Mouse (Mus musculus) midbrain, embryonic 15.5 days (tissue): ENCODE data around the gene Apoa4. TPM values are rescaled to one million over a fixed set of nuclear protein-coding genes. Genes with fewer than 3 reads are reported as not detected.

ENCODE experiments used
- ATAC-seq: fragments of 200-750 bp; cut with Nextera tagmentation; replicated peaks from 2 replicates; pipeline ENCODE4 v1.8.0; 2017; ENCODE audit warnings: moderate TSS enrichment
- H3K27ac ChIP-seq: fragments of 300-500 bp; sonication (generic); 2 replicates; pipeline ENCODE4 v1.5.1; 2015; ENCODE audit warnings: mild to moderate bottlenecking, inconsistent platforms
- H3K27me3 ChIP-seq: fragments of 300-500 bp; sonication (generic); replicated peaks from 2 replicates; pipeline ENCODE4 v1.6.1; 2015; ENCODE audit warnings: inconsistent platforms
- H3K36me3 ChIP-seq: fragments of 300-500 bp; sonication (generic); replicated peaks from 2 replicates; pipeline ENCODE4 v1.6.1; 2015; ENCODE audit warnings: inconsistent platforms
- H3K4me1 ChIP-seq: fragments of 300-500 bp; sonication (generic); 2 replicates; pipeline ENCODE4 v1.6.1; 2015; ENCODE audit warnings: inconsistent platforms
- H3K4me2 ChIP-seq: fragments of 300-500 bp; sonication (generic); 2 replicates; pipeline ENCODE4 v1.6.1; 2015; ENCODE audit warnings: inconsistent platforms, mild to moderate bottlenecking, moderate library complexity
- H3K4me3 ChIP-seq: fragments of 300-500 bp; sonication (generic); 2 replicates; pipeline ENCODE4 v1.5.1; 2015; ENCODE audit warnings: mild to moderate bottlenecking, inconsistent platforms
- H3K9ac ChIP-seq: fragments of 300-500 bp; sonication (generic); 2 replicates; pipeline ENCODE4 v1.6.1; 2015; ENCODE audit warnings: mild to moderate bottlenecking, inconsistent platforms
- H3K9me3 ChIP-seq: fragments of 300-500 bp; sonication (generic); 2 replicates; pipeline ENCODE4 v1.6.1; 2016; ENCODE audit warnings: inconsistent platforms
- WGBS: fragments of 180-500 bp; shearing (Covaris S2); methylation state at CpG from one replicate; pipeline ENCODE4 v1.1.7; 2015; ENCODE audit warnings: mixed read lengths; 5-methylcytosine and 5-hydroxymethylcytosine counted together
- polyA plus RNA-seq: library from polyadenylated mRNA; unstranded; fragments of >200 nt; fragmentation: Nextera tagmentation; extraction: Ambion mirVana; gene quantifications from 2 replicates; pipeline ENCODE4 v1.2.1, GENCODE M21; 2015

Gene Apoa4
- polyA plus RNA-seq, result 1.0 TPM in 1 of 2 replicates, not detected in the other

GRCm38 (mm10) chr9:46240526-46241153 lies at the start of gene Apoa4:
TSS of gene Apoa4 (plus strand) at chr9:46240696.
- 65% methylated on average over 7 of the region's 7 CpGs for WGBS
- H3K27me3 ChIP-seq, result no peaks in the 10 kb centered on the region
- H3K27ac ChIP-seq, result no peak within 1 kb of the TSS
- no peak for ATAC-seq
- no peaks in the 10 kb centered on the region for H3K4me1 ChIP-seq
- no peak within 1 kb of the TSS for H3K4me2 ChIP-seq
- H3K36me3 ChIP-seq, result no peaks in the 10 kb centered on the region
- no peak within 1 kb of the TSS for H3K9ac ChIP-seq
- no peaks in the 10 kb centered on the region for H3K9me3 ChIP-seq
- no peak within 1 kb of the TSS for H3K4me3 ChIP-seq

- Histone ChIP-seq H3K27ac (no peak overlapping the region), H3K4me1 (0 out of 2 replicates have a peak, but pooled peaks cover 4% of the 10 kb centered on the region), H3K27me3 (no peaks in the 10 kb centered on the region), H3K4me2 (no peak overlapping the region), H3K4me3 (no peak overlapping the region), H3K9me3 (no peaks in the 10 kb centered on the region), H3K9ac (no peak overlapping the region), H3K36me3 (peaks cover 5% of the 10 kb centered on the region; the same call in 1 of the 2 replicates)
- ATAC-seq, result no peak
- WGBS, result 74% methylated on average over 8 of the region's 8 CpGs
Observed at GRCm38 (mm10) chr9:46191234-46191633, 49.3 kb upstream of the Apoa4 start.

GRCm38 (mm10) chr9:46191644-46192043 lies 48.9 kb upstream of the Apoa4 start:
- no peak overlapping the region for H3K4me3 ChIP-seq
- no peak for ATAC-seq
- WGBS, result 17% methylated on average over 1 of the region's 1 CpGs
- H3K9ac ChIP-seq, result no peak overlapping the region
- H3K27ac ChIP-seq, result no peak overlapping the region
- 0 out of 2 replicates have a peak, but pooled peaks cover 4% of the 10 kb centered on the region for H3K4me1 ChIP-seq
- peaks cover 5% of the 10 kb centered on the region; the same call in 1 of the 2 replicates for H3K36me3 ChIP-seq
- no peaks in the 10 kb centered on the region for H3K27me3 ChIP-seq
- no peaks in the 10 kb centered on the region for H3K9me3 ChIP-seq
- no peak overlapping the region for H3K4me2 ChIP-seq

DNA sequence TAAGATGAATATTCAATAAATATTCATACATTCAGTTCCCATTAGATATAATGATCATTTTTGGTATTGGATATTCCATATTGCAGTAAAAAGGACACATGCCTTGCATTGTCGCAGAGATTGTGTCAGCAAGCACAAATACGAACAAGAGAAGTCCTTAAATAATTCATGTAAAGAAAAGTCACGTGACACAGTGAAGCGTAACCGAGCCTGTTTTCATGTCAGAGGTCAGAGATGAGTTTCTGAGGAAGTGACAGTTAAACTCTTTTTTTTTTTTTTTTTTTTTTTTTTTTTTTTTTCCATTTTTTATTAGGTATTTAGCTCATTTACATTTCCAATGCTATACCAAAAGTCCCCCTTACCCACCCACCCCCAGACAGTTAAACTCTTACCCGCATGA lies 47.9 kb upstream of the Apoa4 start:
- no peaks in the 10 kb centered on the region for H3K9me3 ChIP-seq
- 0 out of 2 replicates have a peak, but pooled peaks cover 4% of the 10 kb centered on the region for H3K4me1 ChIP-seq
- H3K36me3 ChIP-seq, result peaks cover 5% of the 10 kb centered on the region; the same call in 1 of the 2 replicates
- H3K4me2 ChIP-seq, result no peak overlapping the region
- H3K27ac ChIP-seq, result no peak overlapping the region
- no peaks in the 10 kb centered on the region for H3K27me3 ChIP-seq
- WGBS, result 58% methylated on average over 6 of the region's 6 CpGs
- no peak for ATAC-seq
- H3K9ac ChIP-seq, result no peak overlapping the region
- H3K4me3 ChIP-seq, result no peak overlapping the region

DNA sequence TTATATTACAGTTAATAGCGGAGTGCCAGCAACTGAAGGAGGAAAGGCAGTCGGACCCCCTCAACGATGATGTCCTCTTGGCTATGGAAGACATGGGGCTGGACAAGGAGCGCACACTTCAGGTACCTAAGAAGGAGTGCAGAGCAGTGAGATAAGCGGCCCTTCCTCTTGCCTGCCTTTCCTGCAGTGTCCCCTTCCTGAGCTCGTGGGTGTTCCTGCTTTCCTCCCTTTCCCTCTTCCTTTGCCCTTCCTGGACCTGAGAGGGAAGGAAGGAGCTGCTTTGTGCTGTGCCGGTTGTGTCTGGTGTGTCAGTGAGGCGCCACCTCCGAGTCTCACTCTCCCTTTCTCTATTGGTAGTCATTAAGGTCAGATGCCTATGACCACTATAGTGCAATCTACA lies 45.7 kb upstream of the Apoa4 start:
- no peak overlapping the region for H3K4me2 ChIP-seq
- H3K9ac ChIP-seq, result no peak overlapping the region
- no peak for ATAC-seq
- no peak overlapping the region for H3K27ac ChIP-seq
- 95% methylated on average over 8 of the region's 9 CpGs for WGBS
- no peaks in the 10 kb centered on the region for H3K9me3 ChIP-seq
- peaks cover 15% of the 10 kb centered on the region for H3K36me3 ChIP-seq
- no peaks in the 10 kb centered on the region for H3K27me3 ChIP-seq
- no peaks in the 10 kb centered on the region for H3K4me1 ChIP-seq
- H3K4me3 ChIP-seq, result no peak overlapping the region

GRCm38 (mm10) chr9:46196699-46197169 lies 43.8 kb upstream of the Apoa4 start:
- H3K4me3 ChIP-seq, result no peak overlapping the region
- H3K9ac ChIP-seq, result no peak overlapping the region
- 84% methylated on average over 12 of the region's 12 CpGs for WGBS
- H3K27ac ChIP-seq, result no peak overlapping the region
- H3K4me1 ChIP-seq, result no peaks in the 10 kb centered on the region
- H3K4me2 ChIP-seq, result no peak overlapping the region
- H3K36me3 ChIP-seq, result peaks cover 15% of the 10 kb centered on the region
- ATAC-seq, result no peak
- H3K27me3 ChIP-seq, result no peaks in the 10 kb centered on the region
- H3K9me3 ChIP-seq, result no peaks in the 10 kb centered on the region

- Histone ChIP-seq H3K9me3 (no peaks in the 10 kb centered on the region), H3K27me3 (no peaks in the 10 kb centered on the region), H3K4me3 (no peak overlapping the region), H3K36me3 (peaks cover 20% of the 10 kb centered on the region), H3K4me1 (no peaks in the 10 kb centered on the region), H3K27ac (no peak overlapping the region), H3K4me2 (no peak overlapping the region), H3K9ac (no peak overlapping the region)
- 87% methylated on average over 9 of the region's 9 CpGs for WGBS
- ATAC-seq, result no peak
Observed at GRCm38 (mm10) chr9:46198461-46198860, 42.0 kb upstream of the Apoa4 start.

DNA sequence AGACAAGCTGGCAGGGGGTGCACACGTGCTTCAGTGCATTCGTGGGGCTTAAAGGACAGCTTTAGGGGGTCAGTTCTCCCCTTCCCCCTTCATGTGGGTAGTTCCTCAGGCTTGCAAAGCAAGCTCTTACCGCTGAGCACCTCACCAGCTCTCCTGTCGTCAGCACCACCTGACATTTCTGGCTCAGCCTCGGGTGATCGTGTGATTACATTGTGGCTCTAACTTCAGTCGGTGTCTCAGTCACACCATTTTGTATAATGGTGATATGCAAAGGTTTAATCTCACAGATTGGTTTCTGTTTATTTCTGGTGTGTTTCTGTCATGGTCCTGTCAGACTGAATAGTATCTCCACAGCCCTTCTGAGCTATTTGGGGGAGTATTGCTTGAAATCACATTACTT lies 41.6 kb upstream of the Apoa4 start:
- Histone ChIP-seq H3K4me3 (no peak overlapping the region), H3K27me3 (no peaks in the 10 kb centered on the region), H3K4me2 (no peak overlapping the region), H3K27ac (no peak overlapping the region), H3K36me3 (peaks cover 20% of the 10 kb centered on the region), H3K9ac (no peak overlapping the region), H3K4me1 (no peaks in the 10 kb centered on the region), H3K9me3 (no peaks in the 10 kb centered on the region)
- no peak for ATAC-seq
- 88% methylated on average over 7 of the region's 7 CpGs for WGBS

DNA sequence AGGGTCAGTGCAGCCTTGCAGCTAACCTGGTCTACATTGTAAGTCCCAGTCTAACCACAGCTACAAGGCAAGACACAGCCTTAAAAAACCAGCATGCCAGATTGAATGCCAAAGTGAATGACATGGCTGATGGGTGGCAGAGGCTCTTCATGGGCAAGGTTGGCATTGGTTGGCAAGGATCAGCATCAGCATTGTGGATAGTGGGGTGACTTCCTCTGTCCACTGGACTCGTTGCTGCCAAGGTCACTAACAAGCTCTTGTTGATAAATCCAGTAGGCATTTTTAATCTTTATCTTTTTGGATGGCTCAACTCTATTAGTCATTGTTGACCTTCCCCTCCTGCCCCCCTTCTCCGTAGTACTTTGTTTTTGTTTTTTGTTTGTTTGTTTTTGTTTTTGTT lies 40.9 kb upstream of the Apoa4 start:
- 91% methylated on average over 2 of the region's 2 CpGs for WGBS
- no peak overlapping the region for H3K27ac ChIP-seq

DNA sequence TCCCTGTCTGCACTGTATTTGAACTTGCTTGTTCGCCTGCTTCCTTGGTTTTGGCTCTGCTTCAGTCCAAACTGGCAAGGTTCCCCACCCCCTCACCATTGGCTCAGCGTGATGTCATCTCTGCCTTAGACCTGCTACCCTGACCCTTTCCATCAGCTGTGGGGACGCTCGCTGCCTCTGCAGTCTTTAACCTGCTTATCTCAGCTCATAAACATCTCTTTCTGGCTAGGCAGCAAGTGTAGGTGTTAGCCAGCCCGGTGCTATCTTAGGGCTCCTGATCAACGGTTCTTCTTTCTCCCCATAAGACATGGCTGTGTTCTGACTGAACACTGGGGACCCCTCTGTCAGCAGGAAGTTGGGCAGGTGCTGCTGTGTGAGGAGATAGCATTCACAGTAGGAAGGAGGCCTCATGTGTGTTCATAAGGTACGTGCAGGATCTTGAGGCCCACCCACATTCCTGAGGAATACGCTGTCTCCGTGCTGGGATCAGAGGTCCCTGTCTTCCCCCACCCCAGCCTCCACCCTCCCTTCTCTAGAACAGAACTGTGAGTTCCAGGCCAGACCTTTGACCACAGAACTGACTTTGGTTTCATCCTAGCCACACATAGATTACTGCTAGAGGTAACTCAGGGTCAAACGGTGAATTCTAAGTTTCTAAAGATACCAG lies 33.5 kb upstream of the Apoa4 start:
- no peaks in the 10 kb centered on the region for H3K9me3 ChIP-seq
- no peaks in the 10 kb centered on the region for H3K27me3 ChIP-seq
- ATAC-seq, result no peak
- H3K4me3 ChIP-seq, result no peak overlapping the region
- H3K36me3 ChIP-seq, result peaks cover 22% of the 10 kb centered on the region
- no peak overlapping the region for H3K27ac ChIP-seq
- WGBS, result 92% methylated on average over 10 of the region's 10 CpGs
- no peaks in the 10 kb centered on the region for H3K4me1 ChIP-seq
- H3K9ac ChIP-seq, result no peak overlapping the region
- H3K4me2 ChIP-seq, result no peak overlapping the region

More for the DNA sequence above, 40.9 kb upstream of the Apoa4 start:
- no peaks in the 10 kb centered on the region for H3K4me1 ChIP-seq
- H3K27me3 ChIP-seq, result no peaks in the 10 kb centered on the region
- H3K36me3 ChIP-seq, result peaks cover 25% of the 10 kb centered on the region
- H3K9me3 ChIP-seq, result no peaks in the 10 kb centered on the region
- H3K4me2 ChIP-seq, result no peak overlapping the region
- no peak for ATAC-seq
- H3K9ac ChIP-seq, result no peak overlapping the region
- H3K4me3 ChIP-seq, result no peak overlapping the region

- Histone ChIP-seq H3K36me3 (peaks cover 24% of the 10 kb centered on the region), H3K4me3 (no peak overlapping the region), H3K9me3 (no peaks in the 10 kb centered on the region), H3K27ac (no peak overlapping the region), H3K9ac (no peak overlapping the region), H3K4me1 (no peaks in the 10 kb centered on the region), H3K27me3 (no peaks in the 10 kb centered on the region), H3K4me2 (no peak overlapping the region)
- 95% methylated on average over 6 of the region's 6 CpGs for WGBS
- ATAC-seq, result no peak
Observed at GRCm38 (mm10) chr9:46207501-46207869, 33.0 kb upstream of the Apoa4 start.

DNA sequence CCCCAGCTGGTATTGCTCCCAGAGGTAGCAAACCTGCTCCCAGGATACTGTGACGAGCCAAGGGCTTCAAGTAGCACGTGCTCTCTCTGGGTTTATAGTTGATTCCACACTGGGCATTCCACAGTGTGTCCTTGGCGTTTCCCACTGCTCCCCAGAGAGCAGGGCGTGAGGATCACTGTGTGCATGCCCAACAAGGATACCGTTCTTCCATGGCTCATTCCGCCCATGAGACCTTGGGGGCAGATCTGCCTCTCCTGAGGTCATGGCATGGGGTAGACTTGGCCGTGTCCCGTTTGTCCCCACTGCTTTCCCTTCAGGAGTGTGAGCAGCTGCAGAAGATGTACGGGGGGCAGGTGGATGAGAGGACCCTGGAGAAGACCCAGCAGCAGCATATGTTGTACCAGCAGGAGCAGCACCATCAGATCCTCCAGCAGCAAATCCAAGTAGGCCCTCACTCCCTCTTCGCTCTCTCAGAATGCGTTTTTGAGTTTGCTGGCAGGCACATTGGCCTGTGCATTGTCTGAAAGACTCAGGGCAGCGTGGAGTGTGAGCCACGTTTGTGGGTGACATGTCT lies 32.0 kb upstream of the Apoa4 start:
- Histone ChIP-seq H3K27me3 (no peaks in the 10 kb centered on the region), H3K4me1 (no peaks in the 10 kb centered on the region), H3K27ac (no peak overlapping the region), H3K9ac (no peak overlapping the region), H3K4me3 (no peak overlapping the region), H3K4me2 (no peak overlapping the region), H3K9me3 (no peaks in the 10 kb centered on the region), H3K36me3 (peaks cover 26% of the 10 kb centered on the region)
- 88% methylated on average over 13 of the region's 13 CpGs for WGBS
- no peak for ATAC-seq
